Mouse (Mus musculus) cerebellum, postnatal 36 days (tissue): ENCODE results near the gene Aff3.
A peak's percentile ranks its signal among the peaks of the same experiment; 100 is the strongest.

Source experiments
- DNase-seq, 2 experiments: peaks; one replicate each; pipeline ENCODE4 v3.0.0; 2021 to 2022; ENCODE audit warnings: mixed read lengths in 2 of 2

Aff3 gene

GRCm38 (mm10) chr1:38654981-38655540 lies 9.7 kb downstream of the Aff3 start:
- no peak for DNase-seq

GRCm38 (mm10) chr1:38650031-38650430 lies 14.7 kb downstream of the Aff3 start:
- no peak for DNase-seq

- no peak for DNase-seq
Measured at GRCm38 (mm10) chr1:38649174-38649573, 15.6 kb downstream of the Aff3 start.

GRCm38 (mm10) chr1:38642288-38642687 lies 22.5 kb downstream of the Aff3 start:
- no peak for DNase-seq

- no peak for DNase-seq
Measured at GRCm38 (mm10) chr1:38639669-38640068, 25.1 kb downstream of the Aff3 start.

- no peak for DNase-seq
Measured at GRCm38 (mm10) chr1:38635596-38635995, 29.2 kb downstream of the Aff3 start.

DNA sequence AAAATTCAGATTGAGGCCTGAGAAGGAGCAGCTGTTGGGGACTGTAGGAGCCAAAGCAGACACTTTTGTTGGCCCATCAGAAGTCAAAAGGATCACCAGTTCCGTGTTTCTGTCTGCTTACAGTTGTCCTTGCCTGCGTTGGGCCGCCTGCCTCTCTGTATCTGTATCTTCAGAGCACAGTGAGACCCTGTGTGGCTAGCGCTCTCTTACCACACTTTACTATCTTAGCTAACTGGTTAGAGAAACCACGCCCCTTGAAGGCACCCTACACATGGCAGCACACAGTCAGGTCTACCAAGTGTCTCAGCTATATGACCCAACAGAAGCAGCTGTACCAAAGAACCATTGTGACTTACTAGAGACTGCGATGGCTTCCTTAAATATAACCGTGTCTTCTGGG lies 30.7 kb downstream of the Aff3 start:
- DNase-seq, result no peak

DNA sequence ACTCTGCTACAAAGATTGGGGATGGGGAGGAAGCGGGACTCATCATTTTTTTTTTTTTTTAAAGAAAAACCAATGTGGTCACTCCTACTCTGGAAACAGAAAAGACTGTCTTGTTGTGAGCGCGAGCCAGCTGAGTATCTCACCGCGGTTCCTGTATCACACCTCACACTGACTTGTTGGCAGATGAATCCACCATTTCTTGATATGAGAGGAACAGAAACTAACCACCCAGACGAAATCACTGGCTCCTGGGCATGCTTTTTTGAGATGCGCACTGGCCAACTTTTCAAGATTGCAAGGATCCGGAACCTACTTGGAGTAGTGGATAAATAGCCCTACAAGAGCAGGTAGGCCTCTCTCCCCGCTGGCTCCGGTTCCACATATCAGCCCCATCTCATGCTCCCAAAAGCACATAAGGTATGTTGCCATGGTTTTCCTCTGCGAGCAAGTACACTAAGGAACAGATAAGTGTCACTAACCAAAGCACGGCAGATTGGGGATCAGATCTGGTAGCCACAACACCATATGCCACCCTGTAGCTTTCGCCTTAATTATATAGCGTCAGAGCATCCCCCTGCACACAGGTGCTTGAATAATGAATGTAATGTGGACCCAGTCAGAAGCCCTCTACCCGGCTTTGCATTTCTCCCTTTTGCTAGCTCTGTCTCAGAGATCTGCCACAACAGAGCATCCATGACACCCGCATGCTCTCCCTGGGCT lies 32.1 kb downstream of the Aff3 start:
- no peak for DNase-seq

GRCm38 (mm10) chr1:38631501-38632279 lies 33.1 kb downstream of the Aff3 start:
- DNase-seq, result no peak

DNA sequence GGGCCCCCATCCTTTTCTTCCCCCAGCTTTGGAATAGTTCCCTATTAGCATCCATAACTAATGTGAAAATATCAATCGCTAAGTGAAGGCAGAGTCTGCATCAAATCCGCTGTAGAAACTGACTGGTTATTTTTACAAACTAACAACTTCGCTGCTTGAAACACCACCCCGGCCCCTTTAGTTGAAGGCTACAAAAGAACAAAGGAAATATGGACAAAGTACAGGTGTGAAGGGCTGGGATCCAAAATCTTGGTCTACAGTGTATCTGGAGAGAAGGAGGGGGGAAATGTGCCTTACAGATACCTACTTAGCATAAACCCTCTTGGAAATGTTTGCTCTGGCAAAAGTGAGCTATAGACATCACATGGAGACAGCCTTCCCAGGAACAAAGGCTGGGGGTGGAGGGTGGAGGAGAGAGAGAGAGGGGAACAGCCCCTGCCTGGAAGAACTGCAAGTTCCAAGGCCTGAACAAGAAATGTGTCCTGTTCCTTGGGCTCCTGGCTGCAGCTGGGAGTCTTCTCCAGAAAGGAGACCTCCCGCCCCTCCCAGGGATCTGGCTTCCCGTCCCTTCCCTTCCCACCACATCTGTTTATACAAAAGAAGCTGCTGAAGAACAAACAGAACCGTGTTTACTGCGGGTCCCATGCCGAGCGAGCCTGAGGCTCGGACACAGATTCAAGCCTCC lies 35.7 kb downstream of the Aff3 start:
- no peak for DNase-seq

DNA sequence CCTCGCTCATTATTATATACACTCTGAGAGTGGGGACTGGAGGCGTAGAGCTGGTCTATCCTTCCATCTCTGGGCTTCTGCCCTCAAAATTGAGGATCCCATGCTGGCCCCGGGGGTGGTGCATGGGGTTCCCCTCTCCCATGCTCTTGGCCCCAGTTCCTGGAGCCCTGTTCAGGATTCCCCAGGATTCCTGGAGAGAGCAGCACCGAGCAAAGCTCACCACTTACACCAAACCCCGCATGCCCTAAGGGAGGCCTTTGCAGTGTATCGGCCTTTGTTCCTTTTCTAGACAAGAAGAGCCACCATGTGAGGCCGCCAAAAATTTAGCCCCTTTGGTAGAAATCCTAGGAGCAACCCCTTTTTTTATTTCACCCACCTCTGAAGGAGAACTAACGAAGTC lies 36.3 kb downstream of the Aff3 start:
- DNase-seq, result no peak

- DNase-seq, result peak in 1 of 2 experiments; percentile 16
Measured at GRCm38 (mm10) chr1:38627683-38628361, 36.9 kb downstream of the Aff3 start.

GRCm38 (mm10) chr1:38626739-38627661 lies 37.8 kb downstream of the Aff3 start:
- peak; percentile 55 to 75 for DNase-seq

DNA sequence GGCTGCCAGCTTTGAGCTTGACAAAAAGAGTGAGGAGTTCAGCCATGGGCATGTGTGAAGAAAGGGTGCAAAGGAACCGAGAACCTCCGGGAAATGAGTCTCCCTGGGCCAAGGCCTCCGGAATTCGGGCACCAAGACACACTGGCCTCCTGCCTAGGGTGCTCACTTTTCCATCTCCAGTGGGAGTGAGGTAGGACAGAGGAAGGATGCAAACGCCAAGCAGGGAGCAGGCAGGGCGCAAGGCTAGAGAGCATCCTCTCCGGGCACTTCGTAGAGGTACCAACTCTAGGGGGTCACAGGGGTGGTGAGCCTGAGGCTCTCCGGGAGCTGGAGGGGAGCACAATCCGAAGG lies 38.4 kb downstream of the Aff3 start:
- peak; percentile 26 to 35 for DNase-seq

DNA sequence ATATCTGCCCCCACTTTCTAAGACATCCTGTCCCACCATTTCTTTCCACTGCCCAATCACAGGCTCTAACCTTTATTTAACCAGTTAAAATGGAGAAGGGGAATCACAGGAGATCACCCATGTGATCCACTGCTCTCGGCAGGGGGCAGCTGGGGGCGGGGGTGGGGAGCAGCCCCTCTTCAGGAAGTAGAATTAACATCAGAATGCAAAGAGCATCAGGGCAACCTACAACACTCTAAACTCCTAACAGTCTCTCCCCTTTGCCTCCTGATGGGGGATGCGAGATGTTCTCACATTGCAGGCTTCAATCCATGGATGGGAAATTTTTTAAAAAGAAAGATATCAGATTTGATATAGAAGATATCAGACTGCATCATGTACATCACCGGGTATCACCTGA lies 42.9 kb downstream of the Aff3 start:
- DNase-seq, result no peak

DNA sequence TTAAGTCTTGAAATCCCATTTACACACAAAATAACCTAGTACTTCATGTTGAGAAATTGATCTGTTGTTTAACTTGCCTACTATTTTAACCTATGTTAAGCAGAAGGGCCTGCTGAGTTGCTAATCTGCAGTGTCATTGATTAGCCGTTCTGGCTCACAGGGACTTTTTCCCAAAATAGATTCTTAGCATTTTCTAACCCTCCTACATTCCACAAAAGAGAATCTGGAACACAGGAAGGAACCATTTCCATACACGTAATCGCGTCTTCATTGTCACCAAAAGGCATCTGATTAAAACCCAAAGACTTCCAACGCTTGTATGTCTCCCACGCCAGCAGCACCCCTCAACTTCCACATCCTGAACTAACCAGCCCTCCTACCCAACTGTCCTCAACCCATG lies 44.4 kb downstream of the Aff3 start:
- no peak for DNase-seq

GRCm38 (mm10) chr1:38606741-38607140 lies 58.0 kb downstream of the Aff3 start:
- no peak for DNase-seq

GRCm38 (mm10) chr1:38605426-38605825 lies 59.3 kb downstream of the Aff3 start:
- no peak for DNase-seq

GRCm38 (mm10) chr1:38604611-38605010 lies 60.1 kb downstream of the Aff3 start:
- no peak for DNase-seq

GRCm38 (mm10) chr1:38601802-38602508 lies 62.8 kb downstream of the Aff3 start:
- DNase-seq, result no peak

DNA sequence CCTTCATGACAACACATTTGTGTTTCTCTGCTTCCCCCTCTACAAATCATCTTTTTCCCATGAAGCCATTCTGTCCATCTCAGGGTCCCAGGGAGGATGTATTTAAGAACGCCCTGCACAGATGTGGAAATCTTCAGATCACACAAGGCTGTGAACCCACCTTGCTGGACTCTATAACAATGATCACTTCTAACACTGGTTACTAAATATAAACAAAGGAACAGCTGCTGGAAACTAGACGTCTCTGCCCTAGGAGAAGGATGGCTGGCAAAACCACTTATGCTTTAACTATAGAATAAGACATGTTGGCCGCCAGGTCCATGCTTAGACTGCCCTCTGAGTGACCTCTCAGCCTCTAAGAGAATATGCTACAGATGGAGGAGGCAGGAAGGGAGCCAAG lies 69.4 kb downstream of the Aff3 start:
- DNase-seq, result no peak
